Mouse (Mus musculus) liver, embryonic 14 days (tissue): ENCODE data around the gene Mettl7a1. TPM values are rescaled to one million over a fixed set of nuclear protein-coding genes. Genes with fewer than 3 reads are reported as not detected.

Source experiments
- polyA plus RNA-seq: library from polyadenylated mRNA; depleted of rRNA; stranded (reverse); fragments of >200 nt; gene quantifications from 2 replicates; pipeline ENCODE4 v1.2.3, GENCODE M21; 2012; rRNA removed

Gene Mettl7a1
- 24.3 and 26.2 TPM in 2 replicates for polyA plus RNA-seq

DNA sequence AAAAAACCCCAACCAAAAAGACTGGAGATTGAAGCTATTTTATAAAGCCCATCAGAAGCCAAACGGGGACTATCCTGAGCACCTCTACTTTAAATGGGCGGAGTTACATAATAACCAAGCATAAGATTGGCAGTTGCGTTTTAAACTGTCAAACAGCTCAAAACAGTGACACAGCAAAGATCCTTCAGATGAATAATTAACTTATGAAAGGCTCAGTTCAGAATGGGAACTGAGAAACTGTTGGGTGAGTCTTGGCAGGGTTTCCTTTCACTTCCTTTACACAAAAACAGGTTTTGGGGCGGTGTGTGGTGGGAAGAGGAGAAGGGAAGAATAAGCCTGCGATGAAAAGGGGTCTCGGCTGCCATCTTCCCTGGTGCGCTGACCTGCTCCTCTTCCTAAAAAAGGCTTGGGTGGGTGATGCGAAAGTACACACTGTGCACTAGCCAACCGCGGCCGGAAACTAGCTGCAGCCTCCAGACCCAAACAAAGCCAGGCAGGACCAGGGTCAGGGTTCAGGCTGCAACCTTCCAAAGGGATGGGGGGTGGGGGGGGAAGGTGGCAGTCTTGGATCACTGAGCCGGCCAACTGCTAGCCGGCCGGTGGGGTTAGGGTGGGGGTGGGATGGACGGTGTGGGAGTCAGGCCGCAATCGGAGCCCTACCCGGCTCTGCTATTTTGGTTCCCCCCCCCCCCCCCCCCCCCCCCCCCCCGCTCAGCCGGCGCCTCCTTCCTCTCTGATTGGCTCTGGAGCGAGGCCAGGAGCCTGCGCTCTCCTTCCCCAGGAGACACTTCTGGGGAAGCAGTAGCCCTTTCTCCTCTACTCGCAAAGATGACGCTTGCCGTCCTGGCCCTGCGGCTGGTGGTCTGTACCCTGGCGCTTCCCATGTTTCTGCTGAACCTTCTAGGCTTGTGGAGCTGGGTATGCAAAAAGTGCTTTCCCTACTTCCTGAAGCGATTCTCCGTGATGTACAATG, at the start of gene Mettl7a1:
Gene Mettl7a1, plus strand, starts transcription at position 122 of the 973 bp plus-strand sequence.

DNA sequence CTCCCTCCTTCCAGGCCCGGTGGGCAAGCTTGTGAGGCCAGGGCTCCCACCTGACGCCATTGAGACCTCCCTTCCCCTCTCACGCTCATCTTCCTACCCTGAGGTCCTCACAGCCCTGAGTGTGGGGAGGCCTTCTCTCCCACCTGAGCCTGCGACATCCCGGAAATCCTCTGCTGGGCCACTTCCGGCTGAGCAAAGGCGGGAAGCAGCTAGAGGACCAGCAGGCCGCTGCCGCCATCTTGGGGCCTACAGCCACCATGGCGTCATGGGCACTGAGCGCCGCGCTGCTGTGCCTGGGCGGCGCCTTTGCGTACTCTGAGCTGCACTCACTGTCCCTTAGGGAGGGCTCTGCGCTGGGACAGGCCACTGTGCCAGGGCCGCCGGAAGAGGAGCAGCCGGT, 23.3 kb upstream of the Mettl7a1 start, which contains the start of gene Tmprss12:
Gene Tmprss12, plus strand, starts transcription at position 212 of the 400 bp plus-strand sequence.

DNA sequence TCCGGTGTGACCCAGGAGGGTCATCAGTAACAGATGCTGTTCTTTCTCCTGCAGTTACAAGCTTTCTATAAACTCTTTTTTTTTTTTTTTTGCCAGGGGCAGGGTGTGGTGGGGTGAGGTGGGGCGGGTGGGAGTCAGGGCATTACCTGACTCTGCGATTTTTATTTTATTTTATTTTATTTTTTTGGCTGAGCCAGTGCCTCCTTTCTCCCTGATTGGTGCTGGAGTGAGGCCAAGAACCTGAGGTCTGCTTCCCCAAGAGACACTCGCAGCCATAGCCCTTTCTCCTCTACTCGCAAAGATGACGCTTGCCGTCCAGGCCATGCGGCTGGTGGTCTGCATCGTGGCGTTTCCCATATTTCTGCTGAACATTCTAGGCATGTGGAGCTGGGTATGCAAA, 30.7 kb downstream of the Mettl7a1 start, which contains the start of gene Mettl7a3:
Gene Mettl7a3, plus strand, starts transcription at position 301 of the 400 bp plus-strand sequence.

DNA sequence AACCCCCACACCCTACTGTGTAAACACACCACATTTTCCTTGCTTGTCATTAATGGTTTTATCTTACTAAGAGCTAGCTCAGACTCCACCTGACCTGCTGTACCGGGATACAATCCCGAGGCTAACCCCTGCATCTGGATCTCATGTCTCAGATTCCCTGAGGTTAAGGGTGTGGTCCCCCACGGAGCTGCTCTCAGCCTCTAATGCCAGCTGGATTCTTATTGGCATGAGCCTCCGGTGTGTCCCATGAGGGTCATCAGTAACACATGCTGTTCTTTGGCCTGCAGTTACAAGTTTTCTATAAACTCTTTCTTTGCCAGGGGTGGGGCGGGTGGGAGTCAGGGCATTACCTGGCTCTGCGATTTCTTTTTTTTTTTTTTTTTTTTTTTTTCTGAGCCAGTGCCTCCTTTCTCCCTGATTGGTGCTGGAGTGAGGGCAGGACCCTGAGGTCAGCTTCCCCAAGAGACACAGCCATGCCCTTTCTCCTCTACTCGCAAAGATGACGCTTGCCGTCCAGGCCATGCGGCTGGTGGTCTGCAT, 48.8 kb downstream of the Mettl7a1 start, which contains the start of the genes Methig1 and Mettl7a2:
Gene Methig1, plus strand, starts transcription at position 439 of the 540 bp plus-strand sequence.
Gene Mettl7a2, plus strand, starts transcription at position 490 of the 540 bp plus-strand sequence.

DNA sequence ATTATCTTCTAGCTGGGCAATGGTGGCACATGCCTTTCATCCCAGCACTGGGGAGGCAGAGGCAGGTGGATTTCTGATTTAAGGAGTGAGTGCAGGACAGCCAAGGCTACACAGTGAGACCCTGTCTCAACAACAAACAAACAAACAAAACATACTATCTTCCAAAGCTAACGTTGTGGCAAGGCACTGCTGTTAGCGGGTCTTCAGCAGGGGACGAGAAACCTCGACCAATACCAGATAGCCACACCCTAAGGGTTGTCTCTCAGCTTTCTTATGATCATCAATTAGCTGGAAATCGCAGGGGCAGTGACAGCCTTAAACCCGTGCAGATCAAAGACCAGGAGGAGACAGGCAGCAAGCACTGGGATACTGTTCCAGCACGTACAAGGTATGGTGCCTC, 60.3 kb downstream of the Mettl7a1 start, which contains the start of gene Higd1c:
Gene Higd1c, plus strand, starts transcription at position 301 of the 400 bp plus-strand sequence.

Other genes with a start within 250 kb of the Mettl7a1 start
- gene Atf1, start 76.3 kb upstream of the Mettl7a1 start, polyA plus RNA-seq, result 27.3 and 35.6 TPM in 2 replicates
- not detected in 2 replicates for gene Tmprss12, start 23.3 kb upstream of the Mettl7a1 start, polyA plus RNA-seq
- not detected in 2 replicates for gene Mettl7a3, start 30.8 kb downstream of the Mettl7a1 start, polyA plus RNA-seq
- gene Methig1, start 49.0 kb downstream of the Mettl7a1 start, polyA plus RNA-seq, result 0.01 and 0.03 TPM in 2 replicates
- 0.02 TPM in 1 of 2 replicates, not detected in the other for gene Mettl7a2, start 49.1 kb downstream of the Mettl7a1 start, polyA plus RNA-seq
- not detected in 2 replicates for gene Higd1c, start 60.4 kb downstream of the Mettl7a1 start, polyA plus RNA-seq
- 0.02 TPM in 1 of 2 replicates, not detected in the other for gene Gm5475, start 118.0 kb downstream of the Mettl7a1 start, polyA plus RNA-seq
- gene Slc11a2, start 120.9 kb downstream of the Mettl7a1 start, polyA plus RNA-seq, result 30.0 and 37.1 TPM in 2 replicates
- 13.9 and 15.9 TPM in 2 replicates for gene Letmd1, start 164.9 kb downstream of the Mettl7a1 start, polyA plus RNA-seq
- gene Csrnp2, start 191.3 kb downstream of the Mettl7a1 start, polyA plus RNA-seq, result 0.51 and 0.55 TPM in 2 replicates
- gene Tfcp2, start 247.9 kb downstream of the Mettl7a1 start, polyA plus RNA-seq, result 2.3 and 2.6 TPM in 2 replicates